Mouse (Mus musculus) A20 (cell line): ENCODE data around the gene Lrrc71.

Experiments
- DNase-seq: peaks from one replicate; pipeline ENCODE4 v3.0.0-alpha.2; 2011; ENCODE audit warnings: low read depth, low spot score

Lrrc71 gene

GRCm38 (mm10) chr3:87763683-87764289 is 15.4 kb upstream of the Lrrc71 start:
- DNase-seq = no peak

DNA sequence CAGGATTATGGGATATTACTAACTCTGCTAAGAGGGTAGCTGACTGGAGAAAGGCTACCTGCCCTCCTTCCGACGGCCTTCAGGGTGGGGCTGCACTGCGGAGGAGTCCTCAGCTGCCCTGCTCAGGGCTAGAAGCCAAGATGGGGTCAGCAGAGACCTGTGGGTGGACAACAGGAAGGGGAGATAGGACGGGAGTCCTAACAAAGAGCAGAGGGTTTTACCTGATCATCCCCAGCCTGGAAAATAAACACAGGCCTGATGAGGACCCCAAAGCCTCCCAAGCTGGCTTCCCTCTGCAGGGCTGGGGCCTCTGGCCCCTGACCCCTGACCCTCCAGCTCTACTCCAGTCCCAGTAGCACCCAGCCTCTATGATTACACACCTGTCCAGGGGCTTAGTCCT is 14.8 kb upstream of the Lrrc71 start:
- no peak for DNase-seq

DNA sequence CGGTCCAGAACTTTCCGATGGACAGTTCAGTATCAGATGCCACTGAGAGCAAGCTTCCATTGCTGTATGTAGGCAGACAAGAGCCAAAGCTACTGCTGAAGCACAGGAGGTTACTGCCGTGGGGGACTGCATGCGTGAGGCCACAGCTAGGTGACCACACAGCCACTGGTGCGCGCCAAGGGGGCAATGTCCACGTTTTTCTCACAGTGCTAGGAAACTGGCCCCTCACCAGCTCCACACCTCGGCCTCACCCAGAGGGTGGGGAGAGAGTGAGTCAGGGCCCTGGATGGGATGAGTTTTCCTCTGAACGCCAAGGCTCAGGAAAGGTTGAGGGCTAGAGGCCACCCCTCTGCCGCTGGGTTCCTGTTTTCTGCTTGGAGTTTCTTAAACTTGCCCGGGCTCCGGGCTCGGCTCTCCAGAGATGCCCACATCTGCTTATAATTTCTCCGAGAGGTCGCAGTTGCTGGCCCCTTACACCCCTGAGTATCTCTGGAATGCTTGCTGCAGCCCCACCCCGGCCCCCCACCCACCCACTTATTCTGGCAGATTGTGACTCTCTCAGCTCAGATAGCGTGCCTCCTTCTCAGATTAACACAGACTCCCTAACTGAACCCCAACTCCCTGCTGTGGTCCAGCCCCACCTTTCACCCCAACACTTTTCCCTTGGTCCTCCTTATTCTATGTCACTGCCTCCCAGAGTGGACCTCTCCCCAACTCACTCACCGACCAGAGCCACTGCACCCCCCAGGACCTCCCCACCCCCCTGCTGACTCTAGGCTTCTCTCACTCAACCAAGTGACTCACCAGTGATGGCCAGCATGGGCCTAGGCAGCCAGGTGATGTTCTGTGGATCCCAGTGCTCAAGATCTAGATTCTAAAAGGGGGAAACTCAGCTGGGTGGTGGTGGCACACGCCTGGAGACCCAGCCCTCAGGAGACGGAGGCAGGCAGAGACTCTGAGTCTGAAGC is 13.3 kb upstream of the Lrrc71 start:
- DNase-seq = no peak

DNA sequence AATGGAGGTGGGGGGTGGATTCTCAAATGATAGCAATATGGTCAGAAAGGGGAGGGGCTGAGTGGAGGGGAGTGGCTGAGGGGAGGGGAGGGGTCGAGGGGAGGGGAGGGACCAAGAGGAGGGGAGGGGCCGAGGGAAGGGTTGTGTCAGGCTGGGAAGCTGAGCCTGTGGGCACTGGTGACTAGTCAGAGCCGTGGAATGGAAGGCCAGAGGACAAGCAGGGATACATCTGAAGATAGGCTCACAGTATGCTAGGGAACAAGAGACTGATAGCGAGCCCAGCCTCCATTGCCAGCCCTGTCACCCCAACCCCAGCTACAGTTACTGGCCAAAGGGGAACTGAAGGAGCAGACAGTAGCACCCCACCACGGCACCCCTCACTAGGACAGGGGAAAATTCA is 10.2 kb upstream of the Lrrc71 start:
- DNase-seq = peak; percentile 42

DNA sequence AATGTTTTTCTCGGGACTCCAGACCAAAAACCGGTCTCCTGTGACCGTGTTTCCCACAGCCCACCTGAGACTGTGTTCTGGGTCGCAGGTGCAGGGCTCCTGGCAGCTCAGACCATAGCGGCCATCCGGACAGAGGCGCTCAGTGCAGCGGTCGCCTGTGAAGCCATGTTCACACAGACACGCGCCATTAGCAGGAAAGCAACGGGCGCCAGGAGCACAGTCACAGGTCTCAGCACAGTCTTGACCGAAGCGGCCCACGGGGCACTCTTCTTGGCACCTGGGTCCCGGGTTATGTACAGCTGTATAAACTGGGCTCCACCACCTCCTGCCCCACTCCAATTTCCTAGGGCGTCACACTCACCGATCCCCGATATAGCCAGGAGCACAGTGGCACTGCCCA is 8.1 kb upstream of the Lrrc71 start:
- DNase-seq = no peak

DNA sequence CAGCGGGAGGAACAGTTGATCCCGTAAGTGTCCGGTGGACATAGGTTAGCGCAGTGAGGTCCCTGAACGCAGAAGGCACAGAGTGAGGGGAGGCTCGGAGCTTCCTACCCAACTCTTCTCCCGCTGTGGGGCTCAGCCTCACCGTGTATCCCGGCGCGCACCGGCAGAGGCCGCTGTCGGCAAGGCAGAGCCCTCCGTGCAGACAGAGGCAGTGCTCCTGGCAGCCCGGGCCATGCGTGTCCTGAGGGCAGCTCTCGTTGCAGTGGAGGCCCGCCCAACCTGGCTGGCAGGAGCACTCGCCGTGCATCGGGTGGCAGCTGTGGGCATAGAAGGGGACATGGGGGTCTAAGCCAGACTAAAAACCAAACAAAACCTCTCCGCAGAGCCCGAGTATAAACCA is 7.5 kb upstream of the Lrrc71 start:
- no peak for DNase-seq

GRCm38 (mm10) chr3:87753829-87754228 is 5.4 kb upstream of the Lrrc71 start:
- DNase-seq = no peak

DNA sequence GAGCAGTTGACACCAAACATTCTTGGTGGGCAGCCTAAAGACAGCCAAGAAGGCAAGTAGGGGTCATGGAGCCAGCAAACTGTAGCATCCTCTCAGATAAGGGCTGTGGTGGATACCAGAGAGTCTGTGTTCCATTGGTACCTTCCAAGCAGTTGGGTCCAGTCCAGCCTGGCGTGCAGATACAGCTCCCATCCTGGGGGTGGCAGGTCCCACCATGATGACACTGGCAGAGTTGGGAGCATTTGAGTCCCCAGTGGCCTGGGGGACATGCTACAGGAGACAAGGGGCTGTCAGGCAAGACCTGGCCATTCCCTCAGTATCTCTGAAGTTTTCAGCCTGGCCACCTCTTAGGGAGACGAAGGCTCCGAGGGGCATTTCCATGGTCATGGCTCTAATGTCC is 4.1 kb upstream of the Lrrc71 start:
- no peak for DNase-seq

GRCm38 (mm10) chr3:87749977-87750376 is 1.6 kb upstream of the Lrrc71 start:
- DNase-seq = no peak

GRCm38 (mm10) chr3:87749036-87749435 is 611 bp upstream of the Lrrc71 start:
- peak; percentile 71 for DNase-seq

DNA sequence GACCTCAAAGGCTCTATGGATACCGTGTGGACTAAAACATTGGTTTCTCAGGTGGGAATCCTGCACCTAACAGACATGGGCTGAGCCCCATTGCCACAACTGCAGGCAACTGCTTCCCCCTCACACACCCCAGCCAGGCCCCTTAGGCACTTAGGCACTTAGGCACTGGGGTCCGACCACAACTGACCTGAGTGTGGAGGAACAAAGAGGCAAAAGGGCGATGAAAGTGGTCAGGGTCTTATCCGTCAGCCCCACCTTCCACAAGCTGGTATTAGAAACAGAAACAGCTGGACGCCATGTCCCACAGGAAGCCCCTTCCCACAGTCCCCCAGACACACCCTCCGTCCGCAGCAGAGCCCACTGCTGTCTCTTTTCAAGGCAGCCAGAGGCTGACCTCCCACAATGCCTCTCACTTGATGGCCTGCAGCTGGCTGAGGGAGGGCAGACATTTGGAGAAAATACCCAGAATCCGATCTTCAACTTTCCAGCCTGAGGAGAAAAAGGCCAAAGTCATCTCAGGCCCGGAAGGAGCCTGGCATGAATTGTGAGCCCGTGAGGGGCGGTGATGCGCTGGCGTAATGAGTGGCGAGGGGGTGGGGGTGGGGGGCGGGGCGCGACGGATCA is 3.3 kb downstream of the Lrrc71 start:
- DNase-seq = no peak

DNA sequence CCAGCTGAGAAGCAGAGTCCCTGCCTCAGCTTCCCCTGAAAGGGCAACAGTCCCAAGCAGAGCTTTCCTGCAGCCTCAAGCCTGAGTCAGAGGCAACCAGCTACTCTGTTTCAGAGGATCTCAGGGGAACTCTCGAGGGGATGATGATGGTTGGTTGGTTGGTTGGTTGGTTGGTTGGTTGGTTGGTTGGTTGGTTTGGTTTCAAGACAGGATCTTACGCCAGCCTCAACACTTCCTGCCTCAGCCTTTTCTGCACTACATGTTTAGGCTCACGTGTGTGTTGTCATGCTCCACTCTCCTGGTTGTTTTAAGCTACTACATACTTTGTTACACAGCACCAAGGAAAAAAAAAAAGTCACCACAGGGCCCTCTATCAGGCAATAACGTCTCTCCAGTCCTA is 4.5 kb downstream of the Lrrc71 start:
- no peak for DNase-seq

DNA sequence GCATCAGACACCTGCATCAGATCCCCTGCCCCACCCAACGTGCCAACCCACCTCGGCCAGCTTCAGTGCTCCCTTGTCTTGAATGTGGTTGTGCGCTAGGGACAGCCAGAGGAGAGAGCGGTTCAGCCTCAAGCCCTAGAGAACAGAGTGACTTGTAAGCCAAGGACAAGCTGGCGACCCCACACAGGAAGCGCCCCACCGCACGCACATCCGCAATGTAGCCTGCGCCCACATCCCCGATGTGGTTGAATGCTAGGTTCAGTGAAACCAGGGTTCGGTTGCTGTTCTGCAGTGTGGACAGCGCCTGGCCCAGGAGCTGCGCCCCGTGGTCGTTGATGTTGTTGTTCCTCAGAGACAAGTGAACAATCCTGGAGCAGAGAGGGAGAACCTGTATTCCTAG is 5.7 kb downstream of the Lrrc71 start:
- DNase-seq = no peak

DNA sequence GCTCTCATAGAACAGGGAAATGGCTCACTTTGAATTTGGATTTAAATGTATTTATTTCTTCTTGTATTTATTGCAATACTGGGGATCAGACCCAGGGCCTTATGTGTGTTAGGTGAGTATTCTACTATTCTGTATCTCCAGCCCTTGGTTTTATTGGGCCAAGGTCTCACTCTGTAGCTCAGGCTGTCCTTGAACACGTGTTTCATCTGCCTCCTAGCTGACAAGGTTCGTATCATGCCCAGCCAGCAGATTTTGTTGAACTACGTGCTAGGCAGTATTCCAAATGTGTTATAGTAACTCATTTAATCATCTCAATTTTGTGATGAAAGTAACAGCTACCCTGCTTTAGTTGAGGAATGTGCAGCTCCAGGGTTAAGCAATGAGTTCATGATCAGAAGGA is 6.4 kb downstream of the Lrrc71 start:
- no peak for DNase-seq

DNA sequence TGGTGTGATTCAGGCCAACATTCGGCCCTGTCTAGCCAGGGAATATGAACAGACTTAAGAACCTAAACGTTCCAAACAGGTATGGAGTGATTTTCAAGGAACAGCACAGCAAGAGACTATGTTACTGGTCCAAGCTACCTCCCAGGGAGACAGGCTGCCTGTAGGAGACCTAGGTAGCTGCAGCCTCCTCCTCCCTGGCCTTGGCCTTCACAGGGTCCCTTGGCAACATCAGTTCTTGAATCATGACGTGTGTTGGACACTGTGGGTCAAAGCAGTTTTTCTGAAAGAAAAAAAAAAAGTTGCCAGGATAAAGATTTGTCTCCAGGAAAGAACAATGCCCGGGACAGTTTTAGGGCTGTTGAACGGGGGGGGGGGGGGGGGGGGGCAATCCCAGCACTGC is 9.5 kb downstream of the Lrrc71 start:
- DNase-seq = no peak

GRCm38 (mm10) chr3:87735335-87735734 is 13.1 kb downstream of the Lrrc71 start:
- DNase-seq = no peak

DNA sequence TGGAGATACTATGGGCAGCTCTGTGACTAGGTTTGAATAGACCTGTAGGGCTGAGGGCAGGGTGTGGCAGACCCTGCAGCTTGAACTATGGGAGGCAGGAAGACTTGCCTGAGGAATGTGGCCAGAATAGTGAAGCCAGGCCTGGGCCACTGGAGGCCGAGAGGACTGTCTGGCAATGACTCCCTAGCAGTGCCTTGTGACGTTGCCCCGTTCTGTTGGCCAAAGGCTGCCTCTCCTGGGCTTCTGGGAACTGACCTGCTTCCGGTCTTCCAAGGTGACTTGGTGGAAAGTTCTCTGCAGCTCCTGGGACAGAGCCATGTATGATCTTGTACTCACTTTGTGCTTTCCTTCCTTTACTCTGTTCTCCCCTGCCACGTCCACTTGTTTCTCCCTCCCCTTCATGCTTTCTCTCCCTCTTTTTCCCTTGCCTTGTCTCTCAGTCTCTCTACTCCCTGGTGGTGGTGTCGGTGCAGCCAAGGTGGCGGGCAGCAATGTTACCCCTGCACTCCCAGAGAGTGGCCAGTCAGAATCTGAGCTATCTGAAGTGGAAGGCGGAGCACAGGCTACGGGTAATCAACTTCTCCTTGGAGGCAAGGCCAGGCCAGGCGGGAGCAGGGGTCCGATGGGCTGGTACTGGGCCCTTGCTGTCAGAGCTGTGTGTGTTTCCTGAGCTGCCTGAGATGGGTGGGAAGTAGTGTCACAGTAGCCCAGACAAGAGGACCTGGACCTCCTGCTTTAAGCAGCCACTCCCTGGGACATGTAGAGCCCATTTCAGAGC is 14.3 kb downstream of the Lrrc71 start:
- no peak for DNase-seq

DNA sequence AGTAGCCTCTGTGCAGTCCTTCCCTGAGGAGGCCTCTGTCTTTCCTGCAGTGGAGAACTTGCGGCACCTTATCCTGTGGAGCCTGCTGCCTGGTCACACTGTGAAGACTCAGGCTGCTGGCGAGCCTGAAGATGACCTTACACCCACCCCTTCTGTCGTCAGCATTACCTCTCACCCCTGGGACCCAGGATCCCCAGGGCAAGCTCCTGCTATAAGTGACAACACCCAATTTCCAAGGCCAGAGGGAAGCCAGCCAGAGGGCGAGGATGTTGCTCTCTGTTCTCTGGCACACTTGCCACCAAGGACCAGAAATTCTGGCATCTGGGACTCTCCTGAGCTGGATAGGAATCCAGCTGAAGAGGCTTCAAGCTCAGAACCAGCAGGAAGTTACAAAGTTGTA is 15.3 kb downstream of the Lrrc71 start:
- DNase-seq = no peak

DNA sequence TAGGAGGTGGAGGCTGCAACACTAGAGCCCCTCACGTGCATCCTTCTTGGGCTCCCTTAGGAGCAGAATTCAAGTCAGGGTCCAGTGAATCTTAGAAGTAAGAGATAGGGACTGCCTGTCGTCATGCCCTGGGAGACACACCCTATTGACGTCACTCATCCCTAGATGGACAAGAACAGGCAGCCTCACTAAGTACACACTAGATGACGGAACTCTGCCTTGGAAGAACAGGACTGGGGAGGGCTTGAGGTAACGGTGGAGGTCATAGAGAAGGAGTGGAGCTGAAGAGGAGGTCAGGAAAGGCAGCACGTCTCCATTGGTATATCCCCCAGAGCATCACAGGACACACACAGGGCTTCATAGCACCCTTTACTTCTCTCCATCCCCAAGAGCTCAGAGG is 19.7 kb downstream of the Lrrc71 start:
- DNase-seq = no peak

DNA sequence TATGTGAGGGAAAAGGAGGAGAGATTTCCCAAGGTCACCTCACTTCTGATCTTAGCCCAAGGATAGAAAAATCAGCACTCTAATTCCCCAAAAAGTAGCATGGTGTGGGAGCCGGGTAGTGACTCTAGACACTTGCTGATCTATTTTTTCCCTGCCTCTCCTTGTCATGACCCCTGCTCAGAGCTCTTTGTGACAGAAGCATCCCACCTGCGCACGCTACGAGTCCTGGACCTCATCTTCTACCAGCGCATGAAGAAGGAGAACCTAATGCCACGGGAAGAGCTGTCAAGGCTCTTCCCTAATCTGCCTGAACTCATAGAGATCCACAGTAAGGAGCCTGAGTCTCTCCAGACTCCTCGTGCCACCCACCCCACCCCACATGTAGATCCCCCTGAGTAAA is 22.2 kb downstream of the Lrrc71 start:
- DNase-seq = no peak

GRCm38 (mm10) chr3:87725396-87726160 is 22.8 kb downstream of the Lrrc71 start:
- DNase-seq = no peak
